Mouse (Mus musculus) Muller cell, postnatal 12 days (primary cell): ENCODE measurements at regions not wholly inside any gene's neighbourhood (a gene's known extent, or its start where the extent isn't known, plus 50 kb on each side); places are given as distances from the start of the nearest gene placed in this dataset.
A peak's percentile ranks its signal among the peaks of the same experiment; 100 is the strongest.

Source experiments
- DNase-seq: peaks from one replicate; pipeline ENCODE4 v3.0.0-alpha.2; 2015; ENCODE audit errors: inconsistent ontology term

- no peak for DNase-seq
Measured at GRCm38 (mm10) chr13:39127942-39128341, 167.3 kb upstream of the Slc35b3 start.

- no peak for DNase-seq
Measured at GRCm38 (mm10) chr13:39092058-39092457, 131.4 kb upstream of the Slc35b3 start.

- no peak for DNase-seq
Measured at GRCm38 (mm10) chr13:39084544-39084943, 123.9 kb upstream of the Slc35b3 start.

GRCm38 (mm10) chr13:39074211-39074610 is 113.5 kb upstream of the Slc35b3 start:
- no peak for DNase-seq

GRCm38 (mm10) chr13:39032263-39032662 is 71.6 kb upstream of the Slc35b3 start:
- DNase-seq, result no peak

GRCm38 (mm10) chr13:39020168-39020567 is 59.5 kb upstream of the Slc35b3 start:
- no peak for DNase-seq

GRCm38 (mm10) chr13:39011696-39012095 is 51.0 kb upstream of the Slc35b3 start:
- DNase-seq, result peak; percentile 66
